Comparison of ENCODE assay signal across 8 mouse cellular contexts in genomic region chr7:101918071-101918470, GRCm38 (mm10). TPM values are rescaled to one million over a fixed set of nuclear protein-coding genes. Genes with fewer than 3 reads are reported as not detected.
DNase-seq lines count a peak whose midpoint lies in the region; ATAC-seq and TF ChIP-seq lines count a peak whose summit lies in the region.

No protein-coding gene starts in this region.

- no peaks in the 10 kb centered on the region for H3K27me3 ChIP-seq in forebrain, postnatal 0 days (ENCODE audit: insufficient read depth, low read length)
- H3K27me3 ChIP-seq in hindbrain, embryonic 16.5 days (replicated peaks; ENCODE audit: control insufficient read depth, insufficient read depth, low read length): no peaks in the 10 kb centered on the region
- no peaks in the 10 kb centered on the region for H3K27me3 ChIP-seq in limb, embryonic 12.5 days
- H3K27me3 ChIP-seq in midbrain, embryonic 13.5 days: no peaks in the 10 kb centered on the region
- H3K27me3 ChIP-seq in splenic B cell, adult 2 months (ENCODE audit: control insufficient read depth, insufficient read depth, low read length, poor library complexity, severe bottlenecking): no peaks in the 10 kb centered on the region; the same call in 1 of the 2 replicates

- peaks cover 15% of the 10 kb centered on the region for H3K36me3 ChIP-seq in forebrain, postnatal 0 days (ENCODE audit: insufficient read depth)
- H3K36me3 ChIP-seq in hindbrain, embryonic 16.5 days (ENCODE audit: control insufficient read depth, insufficient read depth, low read length): peaks cover 7% of the 10 kb centered on the region
- H3K36me3 ChIP-seq in limb, embryonic 12.5 days: peaks cover 25% of the 10 kb centered on the region
- H3K36me3 ChIP-seq in midbrain, embryonic 13.5 days: peaks cover 18% of the 10 kb centered on the region
- peaks cover 3% of the 10 kb centered on the region for H3K36me3 ChIP-seq in splenic B cell, adult 2 months (ENCODE audit: control insufficient read depth, insufficient read depth, low read length, poor library complexity, severe bottlenecking)

- no peak overlapping the region for H3K4me2 ChIP-seq in forebrain, postnatal 0 days (ENCODE audit: low read depth)
- no peak overlapping the region for H3K4me2 ChIP-seq in hindbrain, embryonic 16.5 days (ENCODE audit: low read length)
- no peak overlapping the region for H3K4me2 ChIP-seq in limb, embryonic 12.5 days
- H3K4me2 ChIP-seq in midbrain, embryonic 13.5 days (replicated peaks): no peak overlapping the region

- peak; percentile 86 for TF ChIP-seq CTCF in forebrain, postnatal 0 days (IDR thresholded peaks at IDR 0.05; ENCODE audit: low read depth)

- peak; percentile 69 for DNase-seq in urinary bladder, postnatal 14 days (ENCODE audit: low spot score)
- no peak for DNase-seq in urinary bladder, adult 2 months (ENCODE audit: low spot score)
- DNase-seq in cerebellum, adult 9-10 months: peak; percentile 75
- peak; percentile 72 for DNase-seq in forebrain, postnatal 0 days
- peak; percentile 78 for DNase-seq in splenic B cell, adult 2 months (ENCODE audit: low read depth, low spot score)

- no peak overlapping the region for H3K4me3 ChIP-seq in forebrain, postnatal 0 days (ENCODE audit: low read depth, low read length)
- no peak overlapping the region for H3K4me3 ChIP-seq in hindbrain, embryonic 16.5 days (ENCODE audit: low read length)
- H3K4me3 ChIP-seq in limb, embryonic 12.5 days (replicated peaks): no peak overlapping the region
- no peak overlapping the region for H3K4me3 ChIP-seq in midbrain, embryonic 13.5 days (replicated peaks)

- no peak overlapping the region for H3K27ac ChIP-seq in forebrain, postnatal 0 days (ENCODE audit: low read depth, low read length)
- H3K27ac ChIP-seq in hindbrain, embryonic 16.5 days (ENCODE audit: low read depth, low read length): no peak overlapping the region
- H3K27ac ChIP-seq in limb, embryonic 12.5 days: no peak overlapping the region
- no peak overlapping the region for H3K27ac ChIP-seq in midbrain, embryonic 13.5 days

- no peak overlapping the region for H3K9ac ChIP-seq in forebrain, postnatal 0 days
- H3K9ac ChIP-seq in hindbrain, embryonic 16.5 days (ENCODE audit: low read depth, low read length): no peak overlapping the region
- no peak overlapping the region for H3K9ac ChIP-seq in limb, embryonic 12.5 days (replicated peaks)
- H3K9ac ChIP-seq in midbrain, embryonic 13.5 days (replicated peaks): no peak overlapping the region

- H3K9me3 ChIP-seq in forebrain, postnatal 0 days (ENCODE audit: low read length): no peaks in the 10 kb centered on the region
- H3K9me3 ChIP-seq in hindbrain, embryonic 16.5 days (ENCODE audit: control insufficient read depth, low read length): no peaks in the 10 kb centered on the region
- no peaks in the 10 kb centered on the region for H3K9me3 ChIP-seq in limb, embryonic 12.5 days
- H3K9me3 ChIP-seq in midbrain, embryonic 13.5 days: no peaks in the 10 kb centered on the region

- 12% methylated on average over 1 of the region's 1 CpGs for WGBS in forebrain, postnatal 0 days
- 11% methylated on average over 1 of the region's 1 CpGs for WGBS in hindbrain, embryonic 16.5 days
- WGBS in limb, embryonic 12.5 days: 19% methylated on average over 1 of the region's 1 CpGs
- 17% methylated on average over 1 of the region's 1 CpGs for WGBS in midbrain, embryonic 13.5 days

- no peaks in the 10 kb centered on the region for H3K4me1 ChIP-seq in forebrain, postnatal 0 days (ENCODE audit: insufficient read depth)
- no peaks in the 10 kb centered on the region for H3K4me1 ChIP-seq in hindbrain, embryonic 16.5 days (ENCODE audit: control insufficient read depth, insufficient read depth, low read depth, low read length)
- H3K4me1 ChIP-seq in limb, embryonic 12.5 days (replicated peaks): no peaks in the 10 kb centered on the region
- H3K4me1 ChIP-seq in midbrain, embryonic 13.5 days (replicated peaks): no peaks in the 10 kb centered on the region

- peak; percentile 81 for ATAC-seq in forebrain, postnatal 0 days
- ATAC-seq in hindbrain, embryonic 16.5 days: peak; percentile 86
- peak; percentile 61; the same call in 1 of the 2 replicates for ATAC-seq in limb, embryonic 12.5 days (ENCODE audit: insufficient number of reproducible peaks, insufficient read depth, low FRiP score, low TSS enrichment, low read depth)
- peak; percentile 87 for ATAC-seq in midbrain, embryonic 13.5 days

RNA-seq across cellular contexts. Expression of gene Tomt, which starts 11.9 kb away (rescaled TPM):
- polyA plus RNA-seq in urinary bladder, adult 2 months (2012; rRNA removed): 0.12 and 0.23 TPM in 2 replicates
- not detected in 2 replicates for total RNA-seq in forebrain, postnatal 0 days (2014; rRNA removed)
- polyA plus RNA-seq in forebrain, postnatal 0 days (2015; fragmentation: Nextera tagmentation; extraction: Ambion mirVana): 0.27 and 0.34 TPM in 2 replicates
- 0.38 and 0.62 TPM in 2 replicates for polyA plus RNA-seq in hindbrain, embryonic 16.5 days (2015; fragmentation: Nextera tagmentation; extraction: Ambion mirVana)
- polyA plus RNA-seq in limb, embryonic 12.5 days (2016; fragmentation: Nextera tagmentation; extraction: Ambion mirVana): 0.56 and 0.71 TPM in 2 replicates
- 0.35 and 0.77 TPM in 2 replicates for polyA plus RNA-seq in midbrain, embryonic 13.5 days (2015; fragmentation: Nextera tagmentation; extraction: Ambion mirVana)

RNA-seq across cellular contexts. Expression of gene Lamtor1, which starts 12.4 kb away (rescaled TPM):
- 132 and 149 TPM in 2 replicates for polyA plus RNA-seq in urinary bladder, adult 2 months (2012; rRNA removed)
- total RNA-seq in forebrain, postnatal 0 days (2014; rRNA removed): 96.3 and 105 TPM in 2 replicates
- polyA plus RNA-seq in forebrain, postnatal 0 days (2015; fragmentation: Nextera tagmentation; extraction: Ambion mirVana): 176 and 205 TPM in 2 replicates
- polyA plus RNA-seq in hindbrain, embryonic 16.5 days (2015; fragmentation: Nextera tagmentation; extraction: Ambion mirVana): 159 and 164 TPM in 2 replicates
- 141 and 147 TPM in 2 replicates for polyA plus RNA-seq in limb, embryonic 12.5 days (2016; fragmentation: Nextera tagmentation; extraction: Ambion mirVana)
- polyA plus RNA-seq in midbrain, embryonic 13.5 days (2015; fragmentation: Nextera tagmentation; extraction: Ambion mirVana): 146 and 158 TPM in 2 replicates

RNA-seq across cellular contexts. Expression of gene Lrrc51, which starts 15.6 kb away (rescaled TPM):
- polyA plus RNA-seq in urinary bladder, adult 2 months (2012; rRNA removed): 25.7 and 34.4 TPM in 2 replicates
- 4.8 and 5.4 TPM in 2 replicates for total RNA-seq in forebrain, postnatal 0 days (2014; rRNA removed)
- 9.1 and 10.6 TPM in 2 replicates for polyA plus RNA-seq in forebrain, postnatal 0 days (2015; fragmentation: Nextera tagmentation; extraction: Ambion mirVana)
- polyA plus RNA-seq in hindbrain, embryonic 16.5 days (2015; fragmentation: Nextera tagmentation; extraction: Ambion mirVana): 11.6 and 15.0 TPM in 2 replicates
- 8.7 and 8.8 TPM in 2 replicates for polyA plus RNA-seq in limb, embryonic 12.5 days (2016; fragmentation: Nextera tagmentation; extraction: Ambion mirVana)
- polyA plus RNA-seq in midbrain, embryonic 13.5 days (2015; fragmentation: Nextera tagmentation; extraction: Ambion mirVana): 9.6 and 10.6 TPM in 2 replicates

RNA-seq across cellular contexts. Expression of gene Numa1, which starts 15.8 kb away (rescaled TPM):
- polyA plus RNA-seq in urinary bladder, adult 2 months (2012; rRNA removed): 50.5 and 80.1 TPM in 2 replicates
- 58.3 and 74.2 TPM in 2 replicates for total RNA-seq in forebrain, postnatal 0 days (2014; rRNA removed)
- 18.1 and 24.3 TPM in 2 replicates for polyA plus RNA-seq in forebrain, postnatal 0 days (2015; fragmentation: Nextera tagmentation; extraction: Ambion mirVana)
- polyA plus RNA-seq in hindbrain, embryonic 16.5 days (2015; fragmentation: Nextera tagmentation; extraction: Ambion mirVana): 32.7 and 38.9 TPM in 2 replicates
- polyA plus RNA-seq in limb, embryonic 12.5 days (2016; fragmentation: Nextera tagmentation; extraction: Ambion mirVana): 134 and 138 TPM in 2 replicates
- polyA plus RNA-seq in midbrain, embryonic 13.5 days (2015; fragmentation: Nextera tagmentation; extraction: Ambion mirVana): 63.0 and 70.7 TPM in 2 replicates

RNA-seq across cellular contexts. Expression of gene Folr1, which starts 47.5 kb away (rescaled TPM):
- 0.72 and 2.7 TPM in 2 replicates for polyA plus RNA-seq in urinary bladder, adult 2 months (2012; rRNA removed)
- 7.0 and 10.5 TPM in 2 replicates for total RNA-seq in forebrain, postnatal 0 days (2014; rRNA removed)
- 38.5 and 49.6 TPM in 2 replicates for polyA plus RNA-seq in forebrain, postnatal 0 days (2015; fragmentation: Nextera tagmentation; extraction: Ambion mirVana)
- 60.3 and 70.1 TPM in 2 replicates for polyA plus RNA-seq in hindbrain, embryonic 16.5 days (2015; fragmentation: Nextera tagmentation; extraction: Ambion mirVana)
- not detected in 2 replicates for polyA plus RNA-seq in limb, embryonic 12.5 days (2016; fragmentation: Nextera tagmentation; extraction: Ambion mirVana)
- 11.1 and 13.2 TPM in 2 replicates for polyA plus RNA-seq in midbrain, embryonic 13.5 days (2015; fragmentation: Nextera tagmentation; extraction: Ambion mirVana)
